Mouse (Mus musculus) liver, embryonic 16.5 days (tissue): ENCODE measurements at regions not wholly inside any gene's neighbourhood (a gene's known extent, or its start where the extent isn't known, plus 50 kb on each side); places are given as distances from the start of the nearest gene placed in this dataset.

Experiments used
- ATAC-seq: fragments of 200-750 bp; cut with Nextera tagmentation; 2 replicates; pipeline ENCODE4 v1.8.0; 2017; ENCODE audit warnings: low read depth, mild to moderate bottlenecking, moderate number of reproducible peaks, moderate library complexity
- H3K27ac ChIP-seq: fragments of 300-500 bp; sonication (generic); 2 replicates; pipeline ENCODE4 v1.5.1; 2014; ENCODE audit warnings: mild to moderate bottlenecking, low read length
- H3K27me3 ChIP-seq: fragments of 300-500 bp; sonication (generic); 2 replicates; pipeline ENCODE4 v1.6.1; 2014; ENCODE audit warnings: low read depth, low read length, mixed read lengths; ENCODE audit not compliant: control insufficient read depth, insufficient read depth
- H3K36me3 ChIP-seq: fragments of 300-500 bp; sonication (generic); 2 replicates; pipeline ENCODE4 v1.6.1; 2014; ENCODE audit warnings: mild to moderate bottlenecking; ENCODE audit not compliant: control insufficient read depth, insufficient read depth
- H3K4me1 ChIP-seq: fragments of 300-500 bp; sonication (generic); 2 replicates; pipeline ENCODE4 v1.6.1; 2014; ENCODE audit warnings: low read depth, low read length, mixed read lengths; ENCODE audit not compliant: control insufficient read depth
- H3K4me2 ChIP-seq: fragments of 300-500 bp; sonication (generic); 2 replicates; pipeline ENCODE4 v1.6.1; 2014; ENCODE audit warnings: low read depth, low read length, mixed read lengths
- H3K4me3 ChIP-seq: fragments of 300-500 bp; sonication (generic); 2 replicates; pipeline ENCODE4 v1.5.1; 2014; ENCODE audit warnings: low read depth, mild to moderate bottlenecking, low read length
- H3K9ac ChIP-seq: fragments of 300-500 bp; sonication (generic); 2 replicates; pipeline ENCODE4 v1.6.1; 2014; ENCODE audit warnings: low read depth, low read length
- H3K9me3 ChIP-seq: fragments of 300-500 bp; sonication (generic); replicated peaks from 2 replicates; pipeline ENCODE4 v1.6.1; 2016; ENCODE audit warnings: low read length; ENCODE audit not compliant: control insufficient read depth
- WGBS: fragments of 180-500 bp; shearing (Covaris S2); extraction: QIAGEN DNeasy Blood & Tissue Kit; methylation state at CpG from one replicate; pipeline ENCODE4 v1.1.7; 2014; ENCODE audit not compliant: insufficient replicate concordance; 5-methylcytosine and 5-hydroxymethylcytosine counted together

DNA sequence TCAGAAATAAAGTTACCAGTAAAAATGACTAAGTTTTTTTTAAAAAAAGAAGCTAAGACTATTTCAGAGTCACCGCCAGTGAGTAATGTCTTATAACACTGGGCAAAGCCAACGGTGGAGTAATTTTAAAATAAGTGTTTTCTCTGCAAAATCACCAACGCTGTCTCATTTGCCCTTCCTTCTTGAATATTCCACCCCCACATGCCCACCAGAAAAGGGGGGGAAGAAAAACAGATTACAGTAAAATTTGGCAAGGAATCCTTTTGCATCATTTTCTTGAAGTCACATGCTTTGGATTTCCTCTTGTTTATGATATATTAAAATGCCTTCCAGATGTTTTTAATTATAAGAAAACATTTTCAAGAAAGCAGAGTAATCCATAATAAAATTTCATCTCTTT lies 482.9 kb downstream of the Lmo4 start:
- Histone ChIP-seq H3K9me3 (no peaks in the 10 kb centered on the region), H3K4me3 (no peak overlapping the region), H3K9ac (no peak overlapping the region), H3K4me2 (no peak overlapping the region), H3K4me1 (no peaks in the 10 kb centered on the region), H3K27ac (no peak overlapping the region), H3K36me3 (no peaks in the 10 kb centered on the region), H3K27me3 (no peaks in the 10 kb centered on the region)
- no peak for ATAC-seq
- WGBS, result 69% methylated on average over 3 of the region's 3 CpGs

DNA sequence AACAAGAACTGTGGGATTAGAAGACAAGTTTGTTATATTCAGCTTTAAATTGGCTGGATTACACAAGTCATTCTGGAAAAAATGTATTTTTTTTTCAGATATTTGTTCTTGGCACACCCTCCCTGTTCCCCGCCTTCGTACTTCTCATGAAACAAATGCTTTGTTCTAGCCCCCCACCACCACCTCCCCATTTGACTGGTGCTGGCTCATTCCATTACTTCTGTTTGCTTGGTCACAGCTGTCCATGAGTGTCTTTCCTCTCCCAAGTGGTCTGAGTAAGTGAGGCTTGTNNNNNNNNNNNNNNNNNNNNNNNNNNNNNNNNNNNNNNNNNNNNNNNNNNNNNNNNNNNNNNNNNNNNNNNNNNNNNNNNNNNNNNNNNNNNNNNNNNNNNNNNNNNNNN lies 491.8 kb downstream of the Lmo4 start:
- no peak overlapping the region for H3K4me2 ChIP-seq
- H3K27ac ChIP-seq, result no peak overlapping the region
- H3K9ac ChIP-seq, result no peak overlapping the region
- no peaks in the 10 kb centered on the region for H3K9me3 ChIP-seq
- no peak for ATAC-seq
- no peaks in the 10 kb centered on the region for H3K4me1 ChIP-seq
- 55% methylated on average over 2 of the region's 2 CpGs for WGBS
- no peaks in the 10 kb centered on the region for H3K27me3 ChIP-seq
- H3K4me3 ChIP-seq, result no peak overlapping the region
- no peaks in the 10 kb centered on the region for H3K36me3 ChIP-seq

GRCm38 (mm10) chr3:143710805-143711469 lies 494.1 kb downstream of the Lmo4 start:
- Histone ChIP-seq H3K36me3 (no peaks in the 10 kb centered on the region), H3K27me3 (no peaks in the 10 kb centered on the region), H3K9me3 (no peaks in the 10 kb centered on the region), H3K9ac (no peak overlapping the region), H3K4me1 (no peaks in the 10 kb centered on the region), H3K27ac (no peak overlapping the region), H3K4me2 (no peak overlapping the region), H3K4me3 (no peak overlapping the region)
- ATAC-seq, result no peak
- WGBS, result 66% methylated on average over 16 of the region's 16 CpGs

DNA sequence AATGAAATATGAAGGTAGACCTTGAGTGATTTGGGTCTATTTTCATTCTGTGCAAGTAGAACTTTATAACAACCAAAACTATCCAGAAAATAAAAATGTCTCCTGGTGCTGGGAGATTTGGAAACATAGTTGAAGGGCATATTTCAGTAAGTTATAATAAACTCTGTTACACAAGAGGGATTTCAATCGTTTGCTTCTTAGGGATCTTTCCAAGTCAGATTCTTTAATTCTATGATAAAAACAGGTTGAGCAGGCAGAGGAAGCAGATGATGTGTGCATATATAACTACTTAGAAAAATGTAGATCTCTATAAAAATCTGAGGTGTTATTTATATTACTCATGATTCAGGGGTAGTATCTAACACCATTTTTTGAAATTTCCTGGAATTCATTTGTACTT lies 498.3 kb downstream of the Lmo4 start:
- ATAC-seq, result no peak
- 66% methylated on average over 1 of the region's 1 CpGs for WGBS
- Histone ChIP-seq H3K27ac (no peak overlapping the region), H3K27me3 (no peaks in the 10 kb centered on the region), H3K4me1 (no peaks in the 10 kb centered on the region), H3K4me2 (no peak overlapping the region), H3K4me3 (no peak overlapping the region), H3K9me3 (no peaks in the 10 kb centered on the region), H3K36me3 (no peaks in the 10 kb centered on the region), H3K9ac (no peak overlapping the region)

DNA sequence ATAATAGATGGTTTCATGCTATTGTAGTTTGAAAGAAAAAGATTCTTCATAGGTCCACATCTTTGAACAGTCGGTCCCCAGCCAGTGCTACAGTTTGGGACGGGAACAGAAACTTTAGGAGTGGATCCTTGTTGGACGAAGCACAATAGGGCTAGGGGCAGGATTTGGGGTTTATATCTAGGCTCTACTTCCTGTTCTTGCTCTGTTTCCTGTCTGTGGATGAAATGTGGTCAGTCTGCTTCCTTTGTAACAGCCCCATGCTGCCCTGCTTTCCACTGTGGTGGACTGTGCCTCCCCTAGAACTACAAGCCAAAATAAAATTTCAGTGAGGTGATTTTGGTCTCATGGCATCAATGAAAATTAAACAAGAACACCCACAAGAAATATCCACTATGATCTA lies 510.2 kb downstream of the Lmo4 start:
- Histone ChIP-seq H3K27ac (no peak overlapping the region), H3K4me2 (no peak overlapping the region), H3K9me3 (no peaks in the 10 kb centered on the region), H3K36me3 (no peaks in the 10 kb centered on the region), H3K9ac (no peak overlapping the region), H3K4me3 (no peak overlapping the region), H3K27me3 (no peaks in the 10 kb centered on the region), H3K4me1 (no peaks in the 10 kb centered on the region)
- ATAC-seq, result no peak
- WGBS, result 34% methylated on average over 3 of the region's 3 CpGs

GRCm38 (mm10) chr3:143685742-143686141 lies 519.3 kb downstream of the Lmo4 start:
- ATAC-seq, result no peak
- Histone ChIP-seq H3K4me1 (no peaks in the 10 kb centered on the region), H3K4me3 (no peak overlapping the region), H3K9me3 (no peaks in the 10 kb centered on the region), H3K36me3 (no peaks in the 10 kb centered on the region), H3K27ac (no peak overlapping the region), H3K27me3 (no peaks in the 10 kb centered on the region), H3K4me2 (no peak overlapping the region), H3K9ac (no peak overlapping the region)
- 37% methylated on average over 2 of the region's 2 CpGs for WGBS

GRCm38 (mm10) chr3:143678186-143678585 lies 526.8 kb downstream of the Lmo4 start:
- ATAC-seq, result no peak
- no peaks in the 10 kb centered on the region for H3K27me3 ChIP-seq
- H3K4me3 ChIP-seq, result no peak overlapping the region
- no peak overlapping the region for H3K27ac ChIP-seq
- H3K9me3 ChIP-seq, result no peaks in the 10 kb centered on the region
- no peaks in the 10 kb centered on the region for H3K4me1 ChIP-seq
- no peaks in the 10 kb centered on the region for H3K36me3 ChIP-seq
- H3K9ac ChIP-seq, result no peak overlapping the region
- no peak overlapping the region for H3K4me2 ChIP-seq
- WGBS, result 70% methylated on average over 3 of the region's 3 CpGs

GRCm38 (mm10) chr3:143674855-143675254 lies 530.2 kb downstream of the Lmo4 start:
- no peaks in the 10 kb centered on the region for H3K27me3 ChIP-seq
- no peaks in the 10 kb centered on the region for H3K36me3 ChIP-seq
- ATAC-seq, result no peak
- 54% methylated on average over 3 of the region's 3 CpGs for WGBS
- H3K4me2 ChIP-seq, result no peak overlapping the region
- H3K9ac ChIP-seq, result no peak overlapping the region
- H3K4me3 ChIP-seq, result no peak overlapping the region
- H3K4me1 ChIP-seq, result no peaks in the 10 kb centered on the region
- no peak overlapping the region for H3K27ac ChIP-seq
- no peaks in the 10 kb centered on the region for H3K9me3 ChIP-seq

DNA sequence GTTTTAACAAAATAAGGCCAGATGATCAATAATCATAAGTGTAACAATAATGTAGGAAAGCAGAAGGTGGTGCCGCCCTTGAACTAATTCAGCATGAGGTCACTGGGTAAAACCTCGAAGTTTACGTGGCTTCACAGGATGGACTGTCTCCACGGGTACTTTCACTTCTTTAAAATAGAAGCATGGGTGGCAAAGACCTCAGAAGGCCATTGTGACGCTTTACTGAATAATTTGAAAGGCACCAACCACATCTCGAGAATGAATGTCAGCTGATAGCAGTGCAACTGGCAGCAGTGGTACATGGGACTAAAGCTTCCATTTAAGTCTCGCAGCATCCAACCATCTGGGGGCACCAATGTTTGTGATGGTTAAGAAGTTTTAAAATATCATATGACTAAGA lies 530.6 kb downstream of the Lmo4 start:
- WGBS, result 45% methylated on average over 7 of the region's 7 CpGs
- H3K27me3 ChIP-seq, result no peaks in the 10 kb centered on the region

More for the DNA sequence above, 530.6 kb downstream of the Lmo4 start:
- H3K9ac ChIP-seq, result no peak overlapping the region
- no peak overlapping the region for H3K4me3 ChIP-seq
- no peak overlapping the region for H3K27ac ChIP-seq
- H3K4me1 ChIP-seq, result no peaks in the 10 kb centered on the region
- ATAC-seq, result no peak
- H3K36me3 ChIP-seq, result no peaks in the 10 kb centered on the region
- no peak overlapping the region for H3K4me2 ChIP-seq
- H3K9me3 ChIP-seq, result no peaks in the 10 kb centered on the region
